Comparison of ENCODE assay signal across 8 mouse cellular contexts in the genomic region with DNA sequence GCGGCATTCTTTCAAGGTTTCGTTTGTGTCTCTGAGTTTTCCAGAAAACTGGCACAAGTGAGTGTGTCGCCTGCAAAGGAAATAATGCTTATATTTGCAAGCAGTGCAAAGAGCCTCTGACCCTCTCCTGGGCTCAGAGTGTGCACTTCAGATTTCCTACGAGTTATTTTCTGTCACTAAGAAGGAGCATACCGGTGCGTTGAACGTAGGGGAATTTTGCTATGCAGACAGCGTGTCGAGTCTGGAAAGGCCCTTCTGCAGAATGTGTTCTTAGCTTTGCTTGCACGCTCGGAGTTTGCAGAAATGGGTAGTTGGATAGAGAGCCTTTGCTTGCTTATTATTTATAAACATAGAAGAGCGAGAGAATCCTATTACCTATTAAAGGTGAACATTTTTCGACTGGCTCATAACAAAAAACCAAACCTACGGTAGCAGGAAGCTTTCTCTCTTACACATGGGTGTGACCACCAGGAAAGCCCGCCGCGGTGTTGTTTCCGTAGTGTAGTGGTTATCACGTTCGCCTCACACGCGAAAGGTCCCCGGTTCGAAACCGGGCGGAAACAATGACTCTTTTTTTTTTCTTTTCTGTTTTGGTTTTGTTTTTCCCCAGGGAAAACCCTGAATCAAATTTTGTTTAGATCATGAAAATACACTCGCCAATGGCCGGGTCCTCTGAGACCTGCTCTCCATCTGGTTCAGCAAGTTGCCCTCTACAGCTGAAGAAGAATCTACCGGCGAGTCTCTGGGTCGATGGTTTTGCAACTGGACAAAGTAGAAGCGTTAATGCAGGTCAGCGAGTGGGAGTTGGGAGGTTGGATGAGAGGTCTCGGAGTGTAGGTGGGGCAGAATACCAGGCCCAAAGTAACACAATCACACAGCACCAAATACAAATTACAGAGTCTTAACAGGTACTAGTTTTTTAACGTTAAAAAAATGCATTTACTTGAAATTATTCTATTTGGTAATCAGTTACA. TPM values are rescaled to one million over a fixed set of nuclear protein-coding genes. Genes with fewer than 3 reads are reported as not detected.
DNase-seq lines count a peak whose midpoint lies in the region; TF ChIP-seq lines count a peak whose summit lies in the region.

No protein-coding gene starts in this region.

- H3K27ac ChIP-seq in ES-E14 (ENCODE audit: insufficient read depth, low read depth, low read length, poor library complexity, severe bottlenecking): no peak overlapping the region
- H3K27ac ChIP-seq in olfactory bulb, adult 2 months (ENCODE audit: insufficient read depth, low read depth, low read length): no peak overlapping the region

- no peak for TF ChIP-seq POLR2A in lung, adult 2 months (IDR thresholded peaks at IDR 0.05; ENCODE audit: borderline replicate concordance, extremely low read depth, low read depth, low read length)
- TF ChIP-seq POLR2A in olfactory bulb, adult 2 months (IDR thresholded peaks at IDR 0.05; ENCODE audit: insufficient read depth, low read depth, low read length): no peak

- peak overlapping the region; percentile 86 for H3K9ac ChIP-seq in ES-E14 (ENCODE audit: insufficient read depth, low read depth, low read length, poor library complexity, severe bottlenecking)

- H3K9me3 ChIP-seq in ES-E14 (ENCODE audit: control insufficient read depth, insufficient read depth, low read depth, low read length): no peaks in the 10 kb centered on the region

- in situ Hi-C loops in ES-E14 (cut with MboI; ENCODE audit: low sequenced_read_pairs in 2 of 2, unreplicated experiment in 2 of 2): loop anchor here (10.0 to 25.0 kb wide), 7 partner anchors 92 to 1736 kb away; a partner anchor contains a TSS

- no peaks in the 10 kb centered on the region for H3K36me3 ChIP-seq in ES-E14 (ENCODE audit: control insufficient read depth, insufficient read depth, low read length, poor library complexity, severe bottlenecking)

- peaks cover 0 to 7% of the 10 kb centered on the region in 2 experiments; a peak in 2 of 4 replicates for H3K4me1 ChIP-seq in ES-E14 (ENCODE audit: control insufficient read depth in 2 of 2, insufficient read depth in 2 of 2, low read length in 2 of 2, poor library complexity in 1 of 2)
- H3K4me1 ChIP-seq in lung, adult 2 months (ENCODE audit: control insufficient read depth, insufficient read depth, low read length): peaks cover 3% of the 10 kb centered on the region
- H3K4me1 ChIP-seq in olfactory bulb, adult 2 months (ENCODE audit: control insufficient read depth, insufficient read depth, low read length): peaks cover 4% of the 10 kb centered on the region; the same call in 1 of the 2 replicates

- no peak for DNase-seq in ES-E14 (ENCODE audit: low read depth, low spot score)
- peak; percentile 76 for DNase-seq in cerebellum, adult 8-10 months
- DNase-seq in forelimb bud, embryonic 11.5 days (ENCODE audit: low read depth, low spot score): peak; percentile 90
- peak; percentile 91 for DNase-seq in heart, postnatal 4 days
- DNase-seq in layer of hippocampus, adult 8-10 months (ENCODE audit: low spot score in 2 of 2): peak; percentile 70 to 87
- DNase-seq in lung, adult 2 months: peak; percentile 78
- peak; percentile 92 for DNase-seq in thymus, postnatal 0 days (ENCODE audit: low spot score)

- no peak for TF ChIP-seq CTCF in lung, adult 2 months (IDR thresholded peaks at IDR 0.05; ENCODE audit: insufficient read depth, low read length)
- no peak for TF ChIP-seq CTCF in olfactory bulb, adult 2 months (IDR thresholded peaks at IDR 0.05; ENCODE audit: insufficient read depth, low read depth, low read length)

- H3K4me3 ChIP-seq in ES-E14 (ENCODE audit: insufficient read depth in 1 of 2, low read depth in 1 of 2, low read length in 2 of 2, poor library complexity in 1 of 2, severe bottlenecking in 1 of 2): peak overlapping the region; percentile 72 to 78
- H3K4me3 ChIP-seq in lung, adult 2 months (replicated peaks; ENCODE audit: extremely low read depth, low read depth, low read length): peak overlapping the region; percentile 64
- H3K4me3 ChIP-seq in olfactory bulb, adult 2 months (ENCODE audit: insufficient read depth, low read depth, low read length): peak overlapping the region; percentile 29

- WGBS in lung, adult 2 months: 3% methylated on average over 35 of the region's 35 CpGs
- WGBS in olfactory bulb, adult 2 months: 7% methylated on average over 35 of the region's 35 CpGs

TF ChIP-seq in ES-E14, 5 proteins besides CTCF, POLR2A, EP300 and RAD21:
- no peak for TF ChIP-seq CHD2 (IDR thresholded peaks at IDR 0.05; ENCODE audit: low read depth, low read length)
- TF ChIP-seq ZNF384 (IDR thresholded peaks at IDR 0.05; ENCODE audit: low read depth, low read length): peak; percentile 98
- TF ChIP-seq HCFC1 (IDR thresholded peaks at IDR 0.05; ENCODE audit: borderline replicate concordance, insufficient read depth, low read length): peak; percentile 41; the same call in 1 of the 2 replicates
- TF ChIP-seq ZC3H11A (IDR thresholded peaks at IDR 0.05; ENCODE audit: borderline replicate concordance, low read depth, low read length): 0 out of 2 replicates have a peak, but pooled peaks have one; percentile 14
- TF ChIP-seq MAFK (IDR thresholded peaks at IDR 0.05; ENCODE audit: insufficient read depth, low read depth, low read length): peak; percentile 80

RNA-seq across cellular contexts. Expression of a gene that starts 9.0 kb away (rescaled TPM):
- 1,543 and 2,450 TPM in 2 replicates for total RNA-seq in ES-E14 (2012; rRNA removed)
- total RNA-seq in heart, postnatal 4 days (2021): 100 to 1,000 TPM; 504 to 579 TPM
- 10 to 100 TPM in 3 of 4 experiments, 1 to 10 TPM in 1; 6.5 to 26.2 (median 15.2) TPM for total RNA-seq in layer of hippocampus, adult 8-10 months (2022)
- polyA plus RNA-seq in lung, adult 2 months (2012; rRNA removed): 0.87 and 1.8 TPM in 2 replicates
- polyA plus RNA-seq in olfactory bulb, adult 2 months (2012; ENCODE audit: insufficient read depth, insufficient read length, low replicate concordance, missing spikeins): not detected in 2 replicates
- polyA plus RNA-seq in thymus, postnatal 0 days (2015; fragmentation: Nextera tagmentation; extraction: Ambion mirVana): 49.6 and 71.7 TPM in 2 replicates

RNA-seq across cellular contexts. Expression of a gene that starts 9.3 kb away (rescaled TPM):
- 1,340 and 1,966 TPM in 2 replicates for total RNA-seq in ES-E14 (2012; rRNA removed)
- total RNA-seq in heart, postnatal 4 days (2021): 100 to 1,000 TPM; 416 to 424 TPM
- total RNA-seq in layer of hippocampus, adult 8-10 months (2022): 10 to 100 TPM; 10.4 to 18.1 (median 16.5) TPM
- 0.74 and 3.1 TPM in 2 replicates for polyA plus RNA-seq in lung, adult 2 months (2012; rRNA removed)
- polyA plus RNA-seq in olfactory bulb, adult 2 months (2012; ENCODE audit: insufficient read depth, insufficient read length, low replicate concordance, missing spikeins): not detected in 2 replicates
- 25.8 and 33.9 TPM in 2 replicates for polyA plus RNA-seq in thymus, postnatal 0 days (2015; fragmentation: Nextera tagmentation; extraction: Ambion mirVana)

RNA-seq across cellular contexts. Expression of a gene that starts 14.8 kb away (rescaled TPM):
- 814 and 830 TPM in 2 replicates for total RNA-seq in ES-E14 (2012; rRNA removed)
- total RNA-seq in heart, postnatal 4 days (2021): 100 to 1,000 TPM; 139 to 147 TPM
- 10 to 100 TPM; 55.1 to 70.7 (median 60.0) TPM for total RNA-seq in layer of hippocampus, adult 8-10 months (2022)
- polyA plus RNA-seq in lung, adult 2 months (2012; rRNA removed): 5.1 and 5.2 TPM in 2 replicates
- polyA plus RNA-seq in olfactory bulb, adult 2 months (2012; ENCODE audit: insufficient read depth, insufficient read length, low replicate concordance, missing spikeins): not detected in 2 replicates
- 37.1 and 39.2 TPM in 2 replicates for polyA plus RNA-seq in thymus, postnatal 0 days (2015; fragmentation: Nextera tagmentation; extraction: Ambion mirVana)

RNA-seq across cellular contexts. Expression of a gene that starts 16.4 kb away (rescaled TPM):
- total RNA-seq in ES-E14 (2012; rRNA removed): 786 and 868 TPM in 2 replicates
- total RNA-seq in heart, postnatal 4 days (2021): 100 to 1,000 TPM; 359 to 370 TPM
- total RNA-seq in layer of hippocampus, adult 8-10 months (2022): 10 to 100 TPM in 2 of 4 experiments, 1 to 10 TPM in 2; 8.2 to 12.2 (median 10.1) TPM
- polyA plus RNA-seq in lung, adult 2 months (2012; rRNA removed): 0.54 and 1.1 TPM in 2 replicates
- polyA plus RNA-seq in olfactory bulb, adult 2 months (2012; ENCODE audit: insufficient read depth, insufficient read length, low replicate concordance, missing spikeins): not detected in 2 replicates
- 178 and 206 TPM in 2 replicates for polyA plus RNA-seq in thymus, postnatal 0 days (2015; fragmentation: Nextera tagmentation; extraction: Ambion mirVana)

RNA-seq across cellular contexts. Expression of a gene that starts 16.7 kb away (rescaled TPM):
- total RNA-seq in ES-E14 (2012; rRNA removed): 1,371 and 1,735 TPM in 2 replicates
- 100 to 1,000 TPM; 284 to 295 TPM for total RNA-seq in heart, postnatal 4 days (2021)
- total RNA-seq in layer of hippocampus, adult 8-10 months (2022): 10 to 100 TPM; 10.8 to 15.9 (median 12.1) TPM
- 1.8 and 3.5 TPM in 2 replicates for polyA plus RNA-seq in lung, adult 2 months (2012; rRNA removed)
- not detected in 2 replicates for polyA plus RNA-seq in olfactory bulb, adult 2 months (2012; ENCODE audit: insufficient read depth, insufficient read length, low replicate concordance, missing spikeins)
- polyA plus RNA-seq in thymus, postnatal 0 days (2015; fragmentation: Nextera tagmentation; extraction: Ambion mirVana): 74.2 and 89.3 TPM in 2 replicates

Comparison
In these comparisons a context has a peak if more than half of its experiments do, and no peak if none do; other contexts are left out.
1. RNA of a gene that starts 9.0 kb away (total RNA-seq): 1,543 to 2,450 TPM in ES-E14 and 504 to 579 TPM in heart, postnatal 4 days; 6.5 to 26.2 TPM in layer of hippocampus, adult 8-10 months; every median in the first group is over 10 times any median in the second.
2. RNA of a gene that starts 9.3 kb away (total RNA-seq): 1,340 to 1,966 TPM in ES-E14 and 416 to 424 TPM in heart, postnatal 4 days; 10.4 to 18.1 TPM in layer of hippocampus, adult 8-10 months; every median in the first group is over 10 times any median in the second.
3. Peak in every context shown above with its lines, with median percentiles within 50 percentile points of each other: H3K4me3 ChIP-seq.